Mouse (Mus musculus): ENCODE measurements around the gene Pygo2.

DNA sequence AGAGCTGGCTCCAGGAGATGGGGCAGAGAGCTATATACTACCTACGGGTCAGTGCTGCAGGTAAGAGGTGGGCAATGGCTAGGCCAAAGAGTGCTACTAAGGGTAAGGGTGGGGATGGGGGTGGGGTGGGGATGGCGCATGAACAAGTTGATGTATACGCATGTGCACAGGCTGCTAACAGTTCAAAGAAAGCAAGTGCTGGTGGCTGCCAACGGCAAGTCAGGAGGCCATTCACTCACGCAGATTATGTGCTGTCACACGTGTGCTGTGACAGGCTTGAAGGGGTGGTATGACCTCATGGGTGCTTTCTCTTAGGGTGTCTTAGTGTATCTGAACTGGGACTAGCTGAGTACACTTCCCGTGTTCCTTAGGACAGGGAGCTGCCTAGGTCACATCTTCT is 28.7 kb upstream of the Pygo2 start:
- no peak for TF ChIP-seq CTCF (IDR thresholded peaks at IDR 0.05; ENCODE audit: borderline replicate concordance, insufficient read depth, low read length)
- TF ChIP-seq POLR2A (IDR thresholded peaks at IDR 0.05; ENCODE audit: low read depth, low read length): no peak

Data from embryonic fibroblast, embryonic 13.5 days (primary cell).